Mouse (Mus musculus) embryonic stem cell, embryonic (primary cell): Measurements from ENCODE around the gene Tbc1d30.

ENCODE experiments used
- CTCF ChIA-PET, 4 experiments: fragments of 300-600 bp in 2 of 4; fragments of 350-600 bp in 2 of 4; sonication (Branson Sonifier 250); formaldehyde crosslinking; loops; one replicate each; lab custom pipeline; 2022; ENCODE audit warnings: inconsistent platforms in 2 of 4; lab: Charles Lee
- POLR2A ChIA-PET, 4 experiments: fragments of 300-600 bp in 2 of 4; fragments of 350-600 bp in 2 of 4; sonication (Branson Sonifier 250); formaldehyde crosslinking; loops; one replicate each; lab custom pipeline; 2022; ENCODE audit warnings: antibody characterized with exemption in 4 of 4, inconsistent platforms in 1 of 4; lab: Charles Lee

Tbc1d30 gene

GRCm38 (mm10) chr10:121351066-121351581 lies at the start of gene Tbc1d30:
Gene Tbc1d30 (minus strand): TSS chr10:121351278.
- ChIA-PET POLR2A (interaction anchor here in 2 of 4 experiments (1.0 to 1.4 kb wide), 3 partner anchors 10 to 15 kb away, joined by 3 to 4 read pairs (median 3); no protein-coding TSS in a partner anchor), CTCF (interaction anchor here in 1 of 4 experiments (1.0 kb wide), 1 partner anchor 16 kb away, joined by 3 read pairs; no protein-coding TSS in a partner anchor)

- POLR2A ChIA-PET, result interaction anchor here in 3 of 4 experiments (0.5 to 1.2 kb wide), 3 partner anchors 13 to 81 kb away, joined by 3 to 5 read pairs (median 3); no protein-coding TSS in a partner anchor
- CTCF ChIA-PET, result interaction anchor here in 1 of 4 experiments (0.6 to 0.7 kb wide), 2 partner anchors 11 to 87 kb away, joined by 3 to 6 read pairs; no protein-coding TSS in a partner anchor
Measured at GRCm38 (mm10) chr10:121398599-121398998, 47.5 kb upstream of the Tbc1d30 start.

GRCm38 (mm10) chr10:121395542-121396176 lies 44.6 kb upstream of the Tbc1d30 start:
- ChIA-PET POLR2A (interaction anchor here in 3 of 4 experiments (0.8 to 2.9 kb wide), 18 partner anchors 8 to 111 kb away, joined by 3 to 20 read pairs (median 4); partner anchors contain the start of gene Gns (in 1 of the 3)), CTCF (interaction anchor here (0.5 to 1.8 kb wide), 10 partner anchors 13 to 651 kb away, joined by 3 to 7 read pairs (median 4); partner anchors contain the start of gene Wif1 (in 1 of the 4))

- POLR2A ChIA-PET, result interaction anchor here in 3 of 4 experiments (0.8 to 2.9 kb wide), 19 partner anchors 8 to 112 kb away, joined by 3 to 20 read pairs (median 3); partner anchors contain the start of gene Gns (in 1 of the 3)
- CTCF ChIA-PET, result interaction anchor here (0.5 to 1.8 kb wide), 8 partner anchors 14 to 650 kb away, joined by 3 to 7 read pairs (median 5); partner anchors contain the start of gene Wif1 (in 1 of the 4)
Measured at GRCm38 (mm10) chr10:121394789-121395325, 43.8 kb upstream of the Tbc1d30 start.

- POLR2A ChIA-PET, result interaction anchor here in 3 of 4 experiments (0.9 to 2.9 kb wide), 11 partner anchors 8 to 29 kb away, joined by 3 to 20 read pairs (median 4); no protein-coding TSS in a partner anchor
- CTCF ChIA-PET, result interaction anchor here in 3 of 4 experiments (0.6 to 1.8 kb wide), 5 partner anchors 18 to 168 kb away, joined by 3 to 17 read pairs (median 4); no protein-coding TSS in a partner anchor
Measured at GRCm38 (mm10) chr10:121394270-121394669, 43.2 kb upstream of the Tbc1d30 start.

- CTCF ChIA-PET, result interaction anchor here in 1 of 4 experiments (1.4 kb wide), 1 partner anchor 141 kb away, joined by 3 read pairs; no protein-coding TSS in a partner anchor
- POLR2A ChIA-PET, result interaction anchor here in 1 of 4 experiments (1.7 kb wide), 1 partner anchor 16 kb away, joined by 7 read pairs; no protein-coding TSS in a partner anchor
Measured at GRCm38 (mm10) chr10:121391901-121392300, 40.8 kb upstream of the Tbc1d30 start.

- POLR2A ChIA-PET, result interaction anchor here in 1 of 4 experiments (0.8 to 1.7 kb wide), 2 partner anchors 15 to 22 kb away, joined by 3 to 7 read pairs; no protein-coding TSS in a partner anchor
- CTCF ChIA-PET, result interaction anchor here in 1 of 4 experiments (1.2 kb wide), 1 partner anchor 14 kb away, joined by 4 read pairs; no protein-coding TSS in a partner anchor
Measured at GRCm38 (mm10) chr10:121390602-121391001, 39.5 kb upstream of the Tbc1d30 start.

- POLR2A ChIA-PET, result interaction anchor here in 2 of 4 experiments (0.9 to 2.4 kb wide), 5 partner anchors 9 to 34 kb away, joined by 3 to 7 read pairs (median 3); no protein-coding TSS in a partner anchor
- CTCF ChIA-PET, result interaction anchor here in 2 of 4 experiments (1.2 kb wide), 2 partner anchors 23 to 48 kb away, joined by 3 to 24 read pairs; no protein-coding TSS in a partner anchor
Measured at GRCm38 (mm10) chr10:121386347-121386746, 35.3 kb upstream of the Tbc1d30 start.

GRCm38 (mm10) chr10:121385695-121386094 lies 34.6 kb upstream of the Tbc1d30 start:
- ChIA-PET CTCF (no interaction called here), POLR2A (interaction anchor here in 2 of 4 experiments (0.8 to 1.4 kb wide), 4 partner anchors 8 to 18 kb away, joined by 3 to 5 read pairs (median 3); no protein-coding TSS in a partner anchor)

GRCm38 (mm10) chr10:121384710-121385109 lies 33.6 kb upstream of the Tbc1d30 start:
- CTCF ChIA-PET, result interaction anchor here in 1 of 4 experiments (0.5 kb wide), 1 partner anchor 22 kb away, joined by 3 read pairs; no protein-coding TSS in a partner anchor
- POLR2A ChIA-PET, result interaction anchor here in 1 of 4 experiments (0.6 kb wide), 1 partner anchor 16 kb away, joined by 3 read pairs; no protein-coding TSS in a partner anchor

GRCm38 (mm10) chr10:121381280-121381679 lies 30.2 kb upstream of the Tbc1d30 start:
- ChIA-PET POLR2A (interaction anchor here in 3 of 4 experiments (0.6 to 2.2 kb wide), 6 partner anchors 13 to 95 kb away, joined by 3 to 5 read pairs (median 4); partner anchors contain the start of gene Rassf3 (in 1 of the 3)), CTCF (interaction anchor here (0.6 to 1.5 kb wide), 6 partner anchors 45 to 152 kb away, joined by 3 to 5 read pairs (median 4); no protein-coding TSS in a partner anchor)

GRCm38 (mm10) chr10:121379387-121379786 lies 28.3 kb upstream of the Tbc1d30 start:
- CTCF ChIA-PET, result interaction anchor here in 3 of 4 experiments (0.6 to 1.6 kb wide), 4 partner anchors 38 to 298 kb away, joined by 3 to 4 read pairs (median 3); no protein-coding TSS in a partner anchor
- POLR2A ChIA-PET, result interaction anchor here in 1 of 4 experiments (0.7 kb wide), 1 partner anchor 20 kb away, joined by 3 read pairs; no protein-coding TSS in a partner anchor

GRCm38 (mm10) chr10:121376530-121377271 lies 25.6 kb upstream of the Tbc1d30 start:
- POLR2A ChIA-PET, result interaction anchor here in 3 of 4 experiments (0.6 to 6.0 kb wide), 12 partner anchors 9 to 819 kb away, joined by 3 to 26 read pairs (median 4); partner anchors contain the start of gene Gns (in 3 of the 3)

GRCm38 (mm10) chr10:121375649-121376493 lies 24.8 kb upstream of the Tbc1d30 start:
- ChIA-PET POLR2A (interaction anchor here in 3 of 4 experiments (0.9 to 6.0 kb wide), 11 partner anchors 8 to 29 kb away, joined by 3 to 26 read pairs (median 3); partner anchors contain the start of gene Gns (in 3 of the 3)), CTCF (interaction anchor here (0.6 to 1.0 kb wide), 4 partner anchors 34 to 302 kb away, joined by 3 to 5 read pairs (median 4); no protein-coding TSS in a partner anchor)

More at GRCm38 (mm10) chr10:121376530-121377271, 25.6 kb upstream of the Tbc1d30 start:
- CTCF ChIA-PET, result interaction anchor here in 3 of 4 experiments (0.6 to 1.0 kb wide), 3 partner anchors 33 to 98 kb away, joined by 3 to 5 read pairs (median 5); no protein-coding TSS in a partner anchor
